Mouse (Mus musculus) ES-Bruce4 (cell line): ENCODE data around the gene Zfp385b. TPM values are rescaled to one million over a fixed set of nuclear protein-coding genes. Genes with fewer than 3 reads are reported as not detected.

Experiments used
- H3K27ac ChIP-seq: 2 replicates; pipeline ENCODE4 v1.5.1; 2012; ENCODE audit warnings: low read length, inconsistent platforms; ENCODE audit not compliant: insufficient read depth
- H3K27me3 ChIP-seq: 2 replicates; pipeline ENCODE4 v1.6.1; 2012; ENCODE audit warnings: mild to moderate bottlenecking, low read length, inconsistent platforms; ENCODE audit not compliant: control insufficient read depth, poor library complexity, insufficient read depth, severe bottlenecking
- H3K36me3 ChIP-seq: 2 replicates; pipeline ENCODE4 v1.6.1; 2012; ENCODE audit warnings: inconsistent platforms, mild to moderate bottlenecking, low read length, moderate library complexity; ENCODE audit not compliant: control insufficient read depth, poor library complexity, insufficient read depth, severe bottlenecking
- H3K4me1 ChIP-seq: one replicate; pipeline ENCODE4 v1.8.1; 2011; ENCODE audit warnings: low read length; ENCODE audit not compliant: control insufficient read depth, insufficient read depth
- H3K4me3 ChIP-seq: 2 replicates; pipeline ENCODE4 v1.5.1; 2011; ENCODE audit warnings: low read depth, mild to moderate bottlenecking, low read length
- H3K9ac ChIP-seq: 2 replicates; pipeline ENCODE4 v1.6.1; 2012; ENCODE audit warnings: low read depth, mild to moderate bottlenecking, inconsistent platforms; ENCODE audit not compliant: poor library complexity, severe bottlenecking
- H3K9me3 ChIP-seq: replicated peaks from 2 replicates; pipeline ENCODE4 v1.6.1; 2012; ENCODE audit warnings: mild to moderate bottlenecking, low read length, inconsistent platforms; ENCODE audit not compliant: control insufficient read depth, poor library complexity, insufficient read depth, severe bottlenecking
- CTCF ChIP-seq: IDR thresholded peaks from one replicate; pipeline ENCODE4 v1.8.1; 2011; ENCODE audit warnings: low read depth, low read length
- EP300 ChIP-seq: IDR thresholded peaks from 2 replicates; pipeline ENCODE4 v1.6.1; 2011; ENCODE audit warnings: low read depth, low read length; ENCODE audit not compliant: insufficient read depth
- POLR2A ChIP-seq: IDR thresholded peaks from one replicate; pipeline ENCODE4 v1.8.1; 2011; ENCODE audit warnings: low read length; ENCODE audit not compliant: insufficient read depth
- polyA plus RNA-seq: library from polyadenylated mRNA; stranded (reverse); fragments of >200 nt; gene quantifications from 2 replicates; pipeline ENCODE4 v1.2.4, GENCODE M21; 2011; ENCODE audit warnings: low read depth; ENCODE audit not compliant: missing spikeins, insufficient read depth, insufficient read length

Zfp385b gene
- polyA plus RNA-seq, 1 experiment: not detected

GRCm38 (mm10) chr2:77690316-77690715, 129.1 kb downstream of the Zfp385b start:
- Histone ChIP-seq H3K4me1 (no peaks in the 10 kb centered on the region), H3K36me3 (no peaks in the 10 kb centered on the region), H3K4me3 (no peak overlapping the region), H3K27me3 (no peaks in the 10 kb centered on the region), H3K9ac (no peak overlapping the region), H3K27ac (no peak overlapping the region), H3K9me3 (no peaks in the 10 kb centered on the region)
- TF ChIP-seq EP300 (no peak), CTCF (no peak), POLR2A (no peak)

GRCm38 (mm10) chr2:77688651-77689050, 130.8 kb downstream of the Zfp385b start:
- H3K27ac ChIP-seq: no peak overlapping the region
- no peaks in the 10 kb centered on the region for H3K36me3 ChIP-seq
- no peaks in the 10 kb centered on the region for H3K27me3 ChIP-seq
- no peak for TF ChIP-seq CTCF
- TF ChIP-seq POLR2A: no peak
- TF ChIP-seq EP300: no peak
- no peaks in the 10 kb centered on the region for H3K4me1 ChIP-seq
- no peak overlapping the region for H3K9ac ChIP-seq
- H3K9me3 ChIP-seq: no peaks in the 10 kb centered on the region
- no peak overlapping the region for H3K4me3 ChIP-seq

- H3K27ac ChIP-seq: no peak overlapping the region
- no peak for TF ChIP-seq CTCF
- TF ChIP-seq EP300: no peak
- TF ChIP-seq POLR2A: no peak
- no peaks in the 10 kb centered on the region for H3K4me1 ChIP-seq
- no peaks in the 10 kb centered on the region for H3K36me3 ChIP-seq
- no peaks in the 10 kb centered on the region for H3K27me3 ChIP-seq
- no peaks in the 10 kb centered on the region for H3K9me3 ChIP-seq
- no peak overlapping the region for H3K9ac ChIP-seq
- H3K4me3 ChIP-seq: no peak overlapping the region
Observed at GRCm38 (mm10) chr2:77684088-77684487, 135.4 kb downstream of the Zfp385b start.

GRCm38 (mm10) chr2:77682205-77682604, 137.2 kb downstream of the Zfp385b start:
- no peak overlapping the region for H3K27ac ChIP-seq
- H3K27me3 ChIP-seq: no peaks in the 10 kb centered on the region
- TF ChIP-seq CTCF (no peak), POLR2A (no peak)
- no peaks in the 10 kb centered on the region for H3K36me3 ChIP-seq
- no peaks in the 10 kb centered on the region for H3K4me1 ChIP-seq
- no peak overlapping the region for H3K9ac ChIP-seq
- H3K9me3 ChIP-seq: no peaks in the 10 kb centered on the region
- no peak overlapping the region for H3K4me3 ChIP-seq

- Histone ChIP-seq H3K4me3 (no peak overlapping the region), H3K27ac (no peak overlapping the region), H3K27me3 (no peaks in the 10 kb centered on the region), H3K4me1 (no peaks in the 10 kb centered on the region), H3K36me3 (no peaks in the 10 kb centered on the region), H3K9me3 (no peaks in the 10 kb centered on the region), H3K9ac (no peak overlapping the region)
- no peak for TF ChIP-seq CTCF
- TF ChIP-seq EP300: no peak
- TF ChIP-seq POLR2A: no peak
Observed at GRCm38 (mm10) chr2:77681741-77682140, 137.7 kb downstream of the Zfp385b start.

GRCm38 (mm10) chr2:77673770-77674169, 145.7 kb downstream of the Zfp385b start:
- H3K9me3 ChIP-seq: no peaks in the 10 kb centered on the region
- no peaks in the 10 kb centered on the region for H3K27me3 ChIP-seq
- H3K27ac ChIP-seq: no peak overlapping the region
- H3K4me3 ChIP-seq: no peak overlapping the region
- TF ChIP-seq EP300: no peak
- TF ChIP-seq CTCF: no peak
- no peak for TF ChIP-seq POLR2A
- H3K9ac ChIP-seq: no peak overlapping the region
- H3K36me3 ChIP-seq: no peaks in the 10 kb centered on the region
- no peaks in the 10 kb centered on the region for H3K4me1 ChIP-seq
